Mouse (Mus musculus) A20 (cell line): ENCODE results near the gene Il12b.

ENCODE experiments used
- DNase-seq: peaks from one replicate; pipeline ENCODE4 v3.0.0-alpha.2; 2011; ENCODE audit warnings: low read depth, low spot score

Il12b gene

GRCm38 (mm10) chr11:44399763-44400162, at the start of gene Il12b:
Gene Il12b (plus strand): TSS chr11:44400063.
- DNase-seq = no peak

- peak; percentile 32 for DNase-seq
Measured at GRCm38 (mm10) chr11:44354860-44355470, 44.9 kb upstream of the Il12b start.

- peak; percentile 12 for DNase-seq
Measured at GRCm38 (mm10) chr11:44356171-44356570, 43.7 kb upstream of the Il12b start.

- DNase-seq = no peak
Measured at GRCm38 (mm10) chr11:44364536-44364935, 35.3 kb upstream of the Il12b start.

- no peak for DNase-seq
Measured at GRCm38 (mm10) chr11:44367711-44368110, 32.2 kb upstream of the Il12b start.

GRCm38 (mm10) chr11:44372856-44373255, 27.0 kb upstream of the Il12b start:
- DNase-seq = no peak

- DNase-seq = no peak
Measured at GRCm38 (mm10) chr11:44377879-44378278, 22.0 kb upstream of the Il12b start.

- no peak for DNase-seq
Measured at GRCm38 (mm10) chr11:44380432-44381051, 19.3 kb upstream of the Il12b start.

- peak; percentile 40 for DNase-seq
Measured at GRCm38 (mm10) chr11:44382200-44382599, 17.7 kb upstream of the Il12b start.

- no peak for DNase-seq
Measured at GRCm38 (mm10) chr11:44387031-44387430, 12.8 kb upstream of the Il12b start.

GRCm38 (mm10) chr11:44389993-44390701, 9.7 kb upstream of the Il12b start:
- DNase-seq = no peak

GRCm38 (mm10) chr11:44393101-44393810, 6.6 kb upstream of the Il12b start:
- no peak for DNase-seq

GRCm38 (mm10) chr11:44395401-44395800, 4.5 kb upstream of the Il12b start:
- no peak for DNase-seq

GRCm38 (mm10) chr11:44397551-44397950, 2.3 kb upstream of the Il12b start:
- DNase-seq = no peak

- no peak for DNase-seq
Measured at GRCm38 (mm10) chr11:44398356-44398755, 1.5 kb upstream of the Il12b start.

- peak; percentile 52 for DNase-seq
Measured at GRCm38 (mm10) chr11:44398782-44399225, 1.1 kb upstream of the Il12b start.

GRCm38 (mm10) chr11:44401635-44402548, 2.0 kb downstream of the Il12b start:
- DNase-seq = no peak

- no peak for DNase-seq
Measured at GRCm38 (mm10) chr11:44405113-44405512, 5.2 kb downstream of the Il12b start.

GRCm38 (mm10) chr11:44405961-44406360, 6.1 kb downstream of the Il12b start:
- DNase-seq = no peak

GRCm38 (mm10) chr11:44406457-44406856, 6.6 kb downstream of the Il12b start:
- DNase-seq = no peak

- no peak for DNase-seq
Measured at GRCm38 (mm10) chr11:44408626-44409025, 8.8 kb downstream of the Il12b start.
